Mouse (Mus musculus) adrenal gland, postnatal 0 days (tissue): ENCODE measurements around the gene Mthfd2. TPM values are rescaled to one million over a fixed set of nuclear protein-coding genes. Genes with fewer than 3 reads are reported as not detected.

Source experiments
- polyA plus RNA-seq: library from polyadenylated mRNA; unstranded; fragments of >200 nt; fragmentation: Nextera tagmentation; extraction: Ambion mirVana; gene quantifications from 2 replicates; pipeline ENCODE4 v1.2.1, GENCODE M21; 2015

Mthfd2 gene
- polyA plus RNA-seq = 18.6 and 19.4 TPM in 2 replicates

GRCm38 (mm10) chr6:83325525-83326393 lies at the start of gene Mthfd2, which contains the start of gene Mob1a:
Gene Mthfd2 (minus strand): TSS chr6:83325908.
Gene Mob1a (plus strand): TSS chr6:83326016.

GRCm38 (mm10) chr6:83348873-83349272 lies 23.2 kb upstream of the Mthfd2 start, which contains the start of gene Bola3:
Gene Bola3 (plus strand): TSS chr6:83349147.

Other genes with a start within 250 kb of the Mthfd2 start
- 77.1 and 86.5 TPM in 2 replicates for gene Pcgf1, start 248.0 kb downstream of the Mthfd2 start, polyA plus RNA-seq
- 32.9 and 50.3 TPM in 2 replicates for gene Lbx2, start 239.5 kb downstream of the Mthfd2 start, polyA plus RNA-seq
- gene Ccdc142, start 224.3 kb downstream of the Mthfd2 start, polyA plus RNA-seq = 1.6 and 5.7 TPM in 2 replicates
- gene Gm42688, start 224.3 kb downstream of the Mthfd2 start, polyA plus RNA-seq = 2.5 and 5.4 TPM in 2 replicates
- gene Mrpl53, start 216.9 kb downstream of the Mthfd2 start, polyA plus RNA-seq = 177 and 257 TPM in 2 replicates
- 25.9 and 42.3 TPM in 2 replicates for gene Mogs, start 210.4 kb downstream of the Mthfd2 start, polyA plus RNA-seq
- gene Wbp1, start 204.3 kb downstream of the Mthfd2 start, polyA plus RNA-seq = 78.7 and 93.8 TPM in 2 replicates
- gene Ino80b, start 200.5 kb downstream of the Mthfd2 start, polyA plus RNA-seq = 13.7 and 17.2 TPM in 2 replicates
- 16.9 and 27.2 TPM in 2 replicates for gene Rtkn, start 190.4 kb downstream of the Mthfd2 start, polyA plus RNA-seq
- gene Wdr54, start 169.5 kb downstream of the Mthfd2 start, polyA plus RNA-seq = 2.9 and 4.3 TPM in 2 replicates
- gene 1700003E16Rik, start 169.5 kb downstream of the Mthfd2 start, polyA plus RNA-seq = 0.41 and 0.72 TPM in 2 replicates
- gene Dctn1, start 160.0 kb downstream of the Mthfd2 start, polyA plus RNA-seq = 60.7 and 63.9 TPM in 2 replicates
- gene Slc4a5, start 106.1 kb downstream of the Mthfd2 start, polyA plus RNA-seq = 0.12 TPM in 1 of 2 replicates, not detected in the other
- gene Mob1a, start 108 bp upstream of the Mthfd2 start, polyA plus RNA-seq = 33.9 and 40.3 TPM in 2 replicates
- gene Bola3, start 23.2 kb upstream of the Mthfd2 start, polyA plus RNA-seq = 308 and 352 TPM in 2 replicates
- 25.0 and 26.5 TPM in 2 replicates for gene Tet3, start 133.2 kb upstream of the Mthfd2 start, polyA plus RNA-seq
- gene Dguok, start 181.1 kb upstream of the Mthfd2 start, polyA plus RNA-seq = 47.3 and 62.3 TPM in 2 replicates
- 3.4 and 20.0 TPM in 2 replicates for gene Actg2, start 210.4 kb upstream of the Mthfd2 start, polyA plus RNA-seq
- 23.6 and 35.6 TPM in 2 replicates for gene Stambp, start 246.8 kb upstream of the Mthfd2 start, polyA plus RNA-seq